Mouse (Mus musculus): ENCODE measurements around the gene Evpl. TPM values are rescaled to one million over a fixed set of nuclear protein-coding genes. Genes with fewer than 3 reads are reported as not detected.

The Evpl gene
- polyA plus RNA-seq, 1 experiment = 6.8 TPM

GRCm38 (mm10) chr11:116215181-116215580, 22.7 kb downstream of the Evpl start:
- 88% methylated on average over 7 of the region's 7 CpGs for WGBS
- no peak overlapping the region for H3K27ac ChIP-seq (ENCODE audit: insufficient read depth, low read depth, low read length)
- H3K4me1 ChIP-seq (ENCODE audit: control insufficient read depth, insufficient read depth, low read length) = peaks cover 30% of the 10 kb centered on the region
- no peak for DNase-seq
- H3K27me3 ChIP-seq (replicated peaks; ENCODE audit: control insufficient read depth, insufficient read depth, low read length) = no peaks in the 10 kb centered on the region
- no peak overlapping the region for H3K4me3 ChIP-seq (ENCODE audit: insufficient read depth, low read depth, low read length)
- H3K36me3 ChIP-seq (ENCODE audit: control insufficient read depth, insufficient read depth, low read length) = no peaks in the 10 kb centered on the region
- TF ChIP-seq CTCF (conservative IDR thresholded peaks at IDR 0.05; ENCODE audit: insufficient read depth, insufficient read length, low read depth, low read length) = peak; percentile 49; the same call in 1 of the 2 replicates
- TF ChIP-seq POLR2A (IDR thresholded peaks at IDR 0.05; ENCODE audit: low read depth, low read length) = no peak

GRCm38 (mm10) chr11:116213877-116214510, 23.9 kb downstream of the Evpl start:
- Histone ChIP-seq H3K27ac (ENCODE audit: insufficient read depth, low read depth, low read length) (no peak overlapping the region), H3K36me3 (ENCODE audit: control insufficient read depth, insufficient read depth, low read length) (no peaks in the 10 kb centered on the region), H3K27me3 (replicated peaks; ENCODE audit: control insufficient read depth, insufficient read depth, low read length) (no peaks in the 10 kb centered on the region), H3K4me3 (ENCODE audit: insufficient read depth, low read depth, low read length) (no peak overlapping the region), H3K4me1 (ENCODE audit: control insufficient read depth, insufficient read depth, low read length) (peaks cover 23% of the 10 kb centered on the region)
- DNase-seq = no peak
- TF ChIP-seq CTCF (conservative IDR thresholded peaks at IDR 0.05; ENCODE audit: insufficient read depth, insufficient read length, low read depth, low read length) (no peak), POLR2A (IDR thresholded peaks at IDR 0.05; ENCODE audit: low read depth, low read length) (no peak)
- 75% methylated on average over 13 of the region's 13 CpGs for WGBS

DNA sequence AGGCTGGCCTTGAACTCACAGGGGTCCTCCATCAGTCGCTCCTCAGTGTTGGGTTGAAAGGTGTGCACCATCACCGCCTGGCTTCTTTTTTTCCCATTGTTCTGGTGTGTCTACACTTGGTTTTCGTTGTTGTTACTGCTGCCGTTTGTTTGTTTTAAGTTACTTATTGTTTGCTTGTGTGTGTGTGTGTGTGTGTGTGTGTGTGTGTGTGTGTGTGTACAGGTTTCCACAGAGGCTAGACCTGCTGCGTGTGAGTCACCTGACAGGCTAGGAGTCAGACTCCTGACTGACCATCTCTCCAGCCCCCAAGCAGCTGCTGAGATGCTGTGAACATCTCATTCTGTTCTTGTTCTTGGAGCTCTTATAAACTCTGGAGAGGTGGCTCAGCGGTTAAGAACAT, 25.0 kb downstream of the Evpl start:
- Histone ChIP-seq H3K36me3 (ENCODE audit: control insufficient read depth, insufficient read depth, low read length) (no peaks in the 10 kb centered on the region), H3K4me3 (ENCODE audit: insufficient read depth, low read depth, low read length) (no peak overlapping the region), H3K4me1 (ENCODE audit: control insufficient read depth, insufficient read depth, low read length) (peaks cover 12% of the 10 kb centered on the region), H3K27ac (ENCODE audit: insufficient read depth, low read depth, low read length) (no peak overlapping the region), H3K27me3 (replicated peaks; ENCODE audit: control insufficient read depth, insufficient read depth, low read length) (no peaks in the 10 kb centered on the region)
- WGBS = 95% methylated on average over 6 of the region's 6 CpGs
- TF ChIP-seq CTCF (conservative IDR thresholded peaks at IDR 0.05; ENCODE audit: insufficient read depth, insufficient read length, low read depth, low read length) (no peak), POLR2A (IDR thresholded peaks at IDR 0.05; ENCODE audit: low read depth, low read length) (no peak)
- no peak for DNase-seq

- peak overlapping the region; percentile 66 for H3K27ac ChIP-seq (ENCODE audit: insufficient read depth, low read depth, low read length)
- no peak for TF ChIP-seq CTCF (conservative IDR thresholded peaks at IDR 0.05; ENCODE audit: insufficient read depth, insufficient read length, low read depth, low read length)
- TF ChIP-seq POLR2A (IDR thresholded peaks at IDR 0.05; ENCODE audit: low read depth, low read length) = no peak
- H3K27me3 ChIP-seq (replicated peaks; ENCODE audit: control insufficient read depth, insufficient read depth, low read length) = no peaks in the 10 kb centered on the region
- H3K4me3 ChIP-seq (ENCODE audit: insufficient read depth, low read depth, low read length) = no peak overlapping the region
- H3K4me1 ChIP-seq (ENCODE audit: control insufficient read depth, insufficient read depth, low read length) = peaks cover 10% of the 10 kb centered on the region
- DNase-seq = peak; percentile 77
- WGBS = 46% methylated on average over 5 of the region's 5 CpGs
- H3K36me3 ChIP-seq (ENCODE audit: control insufficient read depth, insufficient read depth, low read length) = no peaks in the 10 kb centered on the region
Measured at GRCm38 (mm10) chr11:116210696-116211095, 27.2 kb downstream of the Evpl start.

DNA sequence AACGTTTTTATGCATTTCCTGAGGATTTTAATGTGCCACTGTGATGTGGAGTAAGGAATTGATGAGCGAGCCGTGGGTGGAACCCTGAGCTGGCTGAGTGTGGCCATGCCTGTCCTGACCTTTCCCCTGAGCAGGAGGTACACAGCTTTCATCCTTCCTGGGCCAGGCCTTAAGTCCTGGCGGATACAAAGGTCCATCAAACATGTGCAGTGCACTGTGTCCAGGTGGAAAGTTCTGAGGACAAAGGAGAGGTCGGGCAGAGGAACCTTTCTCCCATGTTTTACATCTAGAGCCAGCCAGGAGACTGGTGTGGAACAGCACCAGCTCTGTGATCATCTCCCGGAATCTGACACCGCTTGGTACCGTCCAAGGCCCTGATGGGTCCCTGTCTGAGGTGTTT, 28.6 kb downstream of the Evpl start:
- no peak for TF ChIP-seq POLR2A (IDR thresholded peaks at IDR 0.05; ENCODE audit: low read depth, low read length)
- no peak for TF ChIP-seq CTCF (conservative IDR thresholded peaks at IDR 0.05; ENCODE audit: insufficient read depth, insufficient read length, low read depth, low read length)
- 48% methylated on average over 8 of the region's 8 CpGs for WGBS
- Histone ChIP-seq H3K27ac (ENCODE audit: insufficient read depth, low read depth, low read length) (peak overlapping the region; percentile 66), H3K27me3 (replicated peaks; ENCODE audit: control insufficient read depth, insufficient read depth, low read length) (no peaks in the 10 kb centered on the region), H3K4me1 (ENCODE audit: control insufficient read depth, insufficient read depth, low read length) (peaks cover 10% of the 10 kb centered on the region), H3K4me3 (ENCODE audit: insufficient read depth, low read depth, low read length) (no peak overlapping the region), H3K36me3 (ENCODE audit: control insufficient read depth, insufficient read depth, low read length) (no peaks in the 10 kb centered on the region)
- DNase-seq = peak; percentile 88

- no peaks in the 10 kb centered on the region for H3K36me3 ChIP-seq (ENCODE audit: control insufficient read depth, insufficient read depth, low read length)
- DNase-seq = no peak
- H3K27ac ChIP-seq (ENCODE audit: insufficient read depth, low read depth, low read length) = no peak overlapping the region; the same call in 1 of the 2 replicates
- H3K4me1 ChIP-seq (ENCODE audit: control insufficient read depth, insufficient read depth, low read length) = peaks cover 10% of the 10 kb centered on the region
- no peak for TF ChIP-seq CTCF (conservative IDR thresholded peaks at IDR 0.05; ENCODE audit: insufficient read depth, insufficient read length, low read depth, low read length)
- TF ChIP-seq POLR2A (IDR thresholded peaks at IDR 0.05; ENCODE audit: low read depth, low read length) = no peak
- no peaks in the 10 kb centered on the region for H3K27me3 ChIP-seq (replicated peaks; ENCODE audit: control insufficient read depth, insufficient read depth, low read length)
- 82% methylated on average over 3 of the region's 3 CpGs for WGBS
- H3K4me3 ChIP-seq (ENCODE audit: insufficient read depth, low read depth, low read length) = no peak overlapping the region
Measured at GRCm38 (mm10) chr11:116208660-116209059, 29.2 kb downstream of the Evpl start.

DNA sequence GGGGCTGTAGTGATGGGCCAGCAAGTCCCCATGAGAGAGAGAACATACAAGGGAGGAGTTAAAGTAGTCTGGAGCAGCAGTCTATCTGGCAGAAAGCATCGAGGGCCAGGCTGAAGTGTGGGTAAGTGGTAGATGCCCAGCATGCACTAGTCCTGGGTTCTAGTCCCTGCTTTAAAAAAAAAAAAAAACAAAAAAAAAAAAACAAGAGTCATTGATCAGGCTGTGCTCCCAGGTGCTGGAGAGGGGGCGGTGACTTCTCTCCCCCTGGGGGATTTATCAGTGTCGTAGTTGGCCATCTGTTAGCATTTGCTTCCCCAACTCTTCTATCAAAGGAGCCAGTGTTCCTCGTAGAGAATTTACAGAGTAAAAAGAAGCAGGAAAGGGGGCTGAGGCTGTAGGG, 31.2 kb downstream of the Evpl start:
- DNase-seq = no peak
- Histone ChIP-seq H3K27me3 (replicated peaks; ENCODE audit: control insufficient read depth, insufficient read depth, low read length) (no peaks in the 10 kb centered on the region), H3K36me3 (ENCODE audit: control insufficient read depth, insufficient read depth, low read length) (no peaks in the 10 kb centered on the region), H3K27ac (ENCODE audit: insufficient read depth, low read depth, low read length) (no peak overlapping the region), H3K4me1 (ENCODE audit: control insufficient read depth, insufficient read depth, low read length) (peaks cover 10% of the 10 kb centered on the region), H3K4me3 (ENCODE audit: insufficient read depth, low read depth, low read length) (no peak overlapping the region)
- no peak for TF ChIP-seq CTCF (conservative IDR thresholded peaks at IDR 0.05; ENCODE audit: insufficient read depth, insufficient read length, low read depth, low read length)
- no peak for TF ChIP-seq POLR2A (IDR thresholded peaks at IDR 0.05; ENCODE audit: low read depth, low read length)
- 87% methylated on average over 4 of the region's 4 CpGs for WGBS

Measured in kidney, adult 2 months (tissue).